Mouse (Mus musculus): ENCODE data around the gene Stoml3. TPM values are rescaled to one million over a fixed set of nuclear protein-coding genes. Genes with fewer than 3 reads are reported as not detected.

Gene Stoml3
- total RNA-seq, 2 experiments from 2014 or later, result not detected

Other genes starting within 250 kb of the Stoml3 start
- 10 to 100 TPM; 10.0 to 11.1 TPM for gene Nhlrc3, start 25.3 kb upstream of the Stoml3 start, total RNA-seq (2021)
- gene Proser1, start 25.0 kb upstream of the Stoml3 start, total RNA-seq (2021), result 10 to 100 TPM; 13.7 to 19.0 TPM
- under 1 TPM; 0.13 TPM for gene Frem2, start 168.7 kb downstream of the Stoml3 start, total RNA-seq (2021)